Mouse (Mus musculus): ENCODE measurements around the gene Kcnip4. TPM values are rescaled to one million over a fixed set of nuclear protein-coding genes. Genes with fewer than 3 reads are reported as not detected.

The Kcnip4 gene
- total RNA-seq, 2 experiments from 2014 or later: 55.1 TPM

- no peak for DNase-seq (ENCODE audit: extremely low spot score in 1 of 2, low spot score in 1 of 2)
These were observed 582.2 kb downstream of the Kcnip4 start for GRCm38 (mm10) chr5:48942378-48943088.

DNA sequence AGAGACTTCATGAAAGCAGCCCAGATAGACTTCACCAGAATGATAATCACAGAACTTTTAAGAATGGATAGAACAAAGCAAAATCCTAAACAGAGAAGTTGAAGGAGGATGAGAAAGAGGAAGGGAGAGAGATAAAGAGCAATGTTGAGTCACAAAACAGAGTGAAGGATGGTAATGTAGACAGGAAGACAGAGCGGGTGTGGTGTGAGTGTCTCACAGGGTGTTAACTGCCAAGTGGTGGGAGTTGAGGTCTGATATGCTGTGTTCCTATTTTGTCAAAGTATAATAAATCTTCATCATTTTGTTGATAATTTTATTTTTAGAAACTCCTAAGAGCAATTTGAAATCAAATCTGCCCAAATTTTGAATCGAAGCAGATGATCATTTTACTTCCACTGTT is 592.8 kb downstream of the Kcnip4 start:
- DNase-seq (ENCODE audit: extremely low spot score in 1 of 2, low spot score in 1 of 2): no peak

DNA sequence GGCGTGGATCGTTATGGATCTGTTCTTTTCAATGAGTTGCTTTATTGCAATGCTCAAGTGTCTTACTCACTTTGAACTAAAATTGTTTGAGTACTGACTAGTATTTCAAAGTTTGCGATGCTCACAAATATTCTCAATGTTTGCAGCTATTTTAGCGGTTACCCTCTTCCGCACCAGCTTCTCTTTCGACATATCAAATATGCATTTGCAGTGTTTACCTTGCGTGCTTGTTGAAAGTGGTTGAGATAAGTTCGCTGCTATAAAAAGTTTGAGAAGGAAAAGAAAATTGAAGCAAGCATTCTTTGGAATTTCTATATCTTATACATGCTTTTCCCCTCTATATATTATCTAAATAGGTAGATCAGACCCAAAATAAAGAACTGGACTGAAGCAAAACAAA is 634.5 kb downstream of the Kcnip4 start:
- DNase-seq (ENCODE audit: extremely low spot score in 1 of 2, low spot score in 1 of 2): no peak

- peak in 1 of 2 experiments; percentile 14 for DNase-seq (ENCODE audit: extremely low spot score in 1 of 2, low spot score in 1 of 2)
These were observed 635.1 kb downstream of the Kcnip4 start for GRCm38 (mm10) chr5:48889395-48890194.

DNA sequence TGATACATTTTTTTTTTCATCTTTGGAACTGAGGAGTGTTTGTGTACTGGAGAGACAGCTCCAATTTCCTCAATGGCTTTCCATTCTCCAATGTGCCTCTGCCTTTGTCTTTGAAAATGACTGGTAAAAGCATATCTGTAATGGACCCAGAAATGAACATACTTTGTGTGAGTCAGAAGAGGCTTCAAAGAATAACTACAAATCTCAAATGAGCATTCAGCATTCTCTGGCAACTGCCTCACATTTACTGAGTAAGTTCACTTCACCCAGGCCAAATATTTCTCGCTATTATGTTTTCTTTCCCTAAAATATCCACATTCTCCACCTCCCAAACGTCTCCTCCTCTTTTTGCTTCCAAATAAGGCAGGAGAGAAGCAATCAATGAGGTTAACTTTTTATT is 646.6 kb downstream of the Kcnip4 start:
- DNase-seq (ENCODE audit: extremely low spot score in 1 of 2, low spot score in 1 of 2): no peak

DNA sequence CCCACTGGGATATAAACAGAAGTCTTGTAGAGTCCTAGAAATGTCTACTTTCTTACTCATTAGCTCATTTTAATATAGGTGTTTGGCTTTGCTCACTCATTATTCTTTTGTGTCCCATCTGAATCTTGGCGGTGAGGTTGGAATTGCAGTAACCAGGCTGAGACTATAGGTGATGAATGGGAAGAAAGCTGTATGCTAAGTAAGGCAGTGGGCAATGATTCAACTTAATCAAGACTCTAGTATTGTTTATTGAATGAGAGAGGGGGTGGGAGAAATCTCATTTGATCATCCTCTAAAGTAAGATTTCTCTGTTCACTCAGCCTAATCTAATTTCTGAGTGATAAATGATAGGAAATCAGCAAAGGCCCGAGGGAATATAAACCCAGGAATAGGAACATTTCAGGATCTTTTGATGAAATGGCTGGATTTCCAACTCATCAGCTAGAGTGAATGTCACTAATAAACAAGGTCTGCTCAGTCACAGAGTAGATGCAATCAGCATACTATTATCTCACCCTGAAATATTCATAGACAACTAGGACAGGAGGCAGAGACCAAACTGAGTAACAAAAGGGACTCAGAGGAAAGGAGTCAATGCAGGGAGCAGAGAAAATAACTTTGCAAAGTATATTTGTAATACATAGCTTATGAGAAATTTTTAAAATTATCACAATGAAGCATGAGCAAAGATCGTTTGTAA is 660.3 kb downstream of the Kcnip4 start:
- no peak for DNase-seq (ENCODE audit: extremely low spot score in 1 of 2, low spot score in 1 of 2)

DNA sequence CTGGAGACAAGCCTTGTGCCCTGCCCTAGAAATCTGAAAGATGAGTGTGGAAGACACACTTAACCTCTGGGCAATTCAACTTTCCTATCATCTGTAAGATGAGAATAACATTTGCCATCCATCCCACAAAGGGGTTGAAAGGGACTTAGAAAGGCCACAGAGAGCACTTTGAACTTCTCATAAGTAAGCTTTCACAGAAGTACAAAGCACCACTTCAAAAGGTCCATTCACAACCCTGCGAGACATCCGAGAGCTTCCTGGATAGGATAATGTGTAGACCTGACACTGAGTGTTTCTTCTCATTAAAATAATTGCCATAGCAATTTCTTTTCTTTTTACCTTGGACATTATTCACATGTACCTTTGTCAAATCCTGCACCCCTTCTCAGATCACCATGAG is 683.7 kb downstream of the Kcnip4 start:
- no peak for DNase-seq (ENCODE audit: extremely low spot score in 1 of 2, low spot score in 1 of 2)

GRCm38 (mm10) chr5:48795526-48795925 is 729.2 kb downstream of the Kcnip4 start:
- no peak for DNase-seq (ENCODE audit: extremely low spot score in 1 of 2, low spot score in 1 of 2)

DNA sequence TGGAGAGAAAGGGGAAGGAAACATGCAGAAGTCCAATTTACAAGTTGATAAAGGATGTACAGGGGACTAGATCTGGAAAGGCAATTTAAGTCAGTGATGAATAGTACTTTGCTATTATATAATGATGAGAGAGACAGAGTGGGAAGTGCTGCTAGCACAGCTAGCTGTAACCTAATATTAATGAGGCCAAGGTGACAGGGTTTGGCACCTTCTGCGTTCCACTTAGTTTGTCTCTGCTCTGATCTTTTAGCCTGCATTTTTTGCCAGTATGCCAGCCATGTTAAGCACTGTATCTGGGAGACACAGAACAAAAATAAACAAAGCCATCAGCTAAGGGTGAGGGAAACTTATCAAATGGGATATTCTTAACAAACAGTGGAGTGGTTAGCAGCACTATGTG is 745.3 kb downstream of the Kcnip4 start:
- DNase-seq (ENCODE audit: extremely low spot score in 1 of 2, low spot score in 1 of 2): no peak

- DNase-seq (ENCODE audit: extremely low spot score in 1 of 2, low spot score in 1 of 2): no peak
These were observed 776.1 kb downstream of the Kcnip4 start for GRCm38 (mm10) chr5:48748613-48749012.

DNA sequence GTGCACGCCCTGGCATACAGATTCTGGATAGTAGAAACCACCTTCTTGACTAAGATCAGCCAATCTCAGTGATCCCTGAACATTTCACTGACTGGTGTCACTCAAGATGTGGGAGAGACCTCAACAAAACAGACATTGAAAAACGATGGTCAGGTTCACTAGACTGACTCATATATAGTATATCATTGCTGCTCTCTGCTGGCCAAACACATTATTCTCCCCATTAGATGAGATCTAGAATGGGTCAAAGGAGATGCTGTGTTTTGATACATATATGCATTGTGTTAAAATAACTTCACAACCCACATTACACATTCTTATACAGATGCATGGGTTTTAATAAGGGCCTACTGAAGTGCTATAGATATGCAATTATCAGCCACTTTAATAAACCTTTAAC is 787.1 kb downstream of the Kcnip4 start:
- DNase-seq (ENCODE audit: extremely low spot score in 1 of 2, low spot score in 1 of 2): no peak

DNA sequence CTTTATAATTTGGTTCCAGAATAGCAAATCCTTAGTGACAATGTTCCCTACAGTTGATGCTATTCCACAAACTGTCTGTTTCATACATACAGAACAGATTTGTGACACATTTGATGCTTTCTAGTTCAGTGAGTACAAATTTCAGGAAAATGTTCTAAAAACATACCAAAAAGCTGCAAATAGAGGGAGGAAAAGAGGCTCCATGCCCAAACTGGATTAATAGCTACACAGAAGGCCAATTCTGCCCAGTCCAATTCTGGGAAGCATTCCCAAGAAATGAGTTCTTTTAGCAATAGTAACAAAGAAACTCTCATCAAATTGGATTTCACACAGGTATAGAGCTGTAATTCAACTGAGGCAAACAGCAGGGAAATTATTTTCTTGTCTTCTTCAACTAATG is 806.5 kb downstream of the Kcnip4 start:
- DNase-seq (ENCODE audit: extremely low spot score in 1 of 2, low spot score in 1 of 2): no peak

GRCm38 (mm10) chr5:48705997-48706396 is 818.7 kb downstream of the Kcnip4 start:
- no peak for DNase-seq (ENCODE audit: extremely low spot score in 1 of 2, low spot score in 1 of 2)

- DNase-seq (ENCODE audit: extremely low spot score in 1 of 2, low spot score in 1 of 2): no peak
These were observed 837.6 kb downstream of the Kcnip4 start for GRCm38 (mm10) chr5:48687068-48687467.

GRCm38 (mm10) chr5:48679733-48680595 is 844.7 kb downstream of the Kcnip4 start:
- DNase-seq (ENCODE audit: extremely low spot score in 1 of 2, low spot score in 1 of 2): no peak

DNA sequence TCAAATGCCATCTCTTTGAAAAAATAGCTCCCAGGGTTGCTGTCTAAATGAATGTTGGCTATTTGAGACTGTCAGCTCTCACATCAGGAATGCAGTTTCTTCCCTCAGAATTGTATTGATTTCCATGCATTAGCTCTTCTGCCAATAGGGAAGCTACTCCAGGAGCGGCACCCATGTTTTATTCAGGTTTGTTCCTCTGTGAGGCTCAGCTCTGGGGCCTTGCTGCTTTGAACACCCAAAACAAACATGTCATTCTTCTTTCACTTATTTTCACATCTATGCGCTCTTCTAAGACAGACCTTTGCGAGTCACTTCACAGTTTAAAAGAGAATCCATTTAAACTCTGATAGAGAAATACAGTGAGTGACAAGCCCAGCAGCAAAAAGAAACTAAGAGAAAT is 862.2 kb downstream of the Kcnip4 start:
- DNase-seq (ENCODE audit: extremely low spot score in 1 of 2, low spot score in 1 of 2): no peak

- no peak for DNase-seq (ENCODE audit: extremely low spot score in 1 of 2, low spot score in 1 of 2)
These were observed 864.7 kb downstream of the Kcnip4 start for GRCm38 (mm10) chr5:48659975-48660374.

GRCm38 (mm10) chr5:48650496-48650895 is 874.2 kb downstream of the Kcnip4 start:
- no peak for DNase-seq (ENCODE audit: extremely low spot score in 1 of 2, low spot score in 1 of 2)

DNA sequence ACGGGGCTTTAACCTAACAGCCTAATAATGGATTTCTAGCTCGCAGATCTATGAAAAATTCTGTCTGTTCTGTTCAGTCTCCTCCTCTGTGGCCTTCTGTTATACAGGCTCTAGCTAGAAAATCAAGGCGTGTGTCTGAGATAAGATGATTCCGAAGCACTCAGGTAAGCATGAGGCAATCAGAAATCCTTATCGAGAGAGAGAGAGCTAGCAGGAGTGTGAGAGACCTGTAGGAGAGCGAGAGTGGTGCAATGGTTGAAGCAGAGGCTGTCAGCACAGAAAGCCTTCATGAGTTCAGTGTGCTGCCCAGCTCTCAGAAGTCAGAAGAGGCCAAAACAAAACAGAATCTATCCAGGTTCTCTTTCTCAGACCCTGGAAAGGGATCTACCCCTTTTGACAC is 888.0 kb downstream of the Kcnip4 start:
- DNase-seq (ENCODE audit: extremely low spot score in 1 of 2, low spot score in 1 of 2): no peak

- DNase-seq (ENCODE audit: extremely low spot score in 1 of 2, low spot score in 1 of 2): no peak
These were observed 891.1 kb downstream of the Kcnip4 start for GRCm38 (mm10) chr5:48633631-48634030.
